Mouse (Mus musculus): ENCODE results near the gene Rbm38.
A peak's percentile ranks its signal among the peaks of the same experiment; 100 is the strongest.

Rbm38 gene

GRCm38 (mm10) chr2:173014741-173015287, 5.5 kb upstream of the Rbm38 start:
- peak in 1 of 2 experiments; percentile 15 for DNase-seq (ENCODE audit: low spot score in 2 of 2)

- peak in 1 of 2 experiments; percentile 48 for DNase-seq (ENCODE audit: low spot score in 2 of 2)
Observed at GRCm38 (mm10) chr2:173017940-173018339, 2.4 kb upstream of the Rbm38 start.

GRCm38 (mm10) chr2:173018618-173019017, 1.7 kb upstream of the Rbm38 start:
- peak; percentile 31 to 38 for DNase-seq (ENCODE audit: low spot score in 2 of 2)

GRCm38 (mm10) chr2:173019322-173019721, 976 bp upstream of the Rbm38 start:
- DNase-seq (ENCODE audit: low spot score in 2 of 2), result peak in 1 of 2 experiments; percentile 48

- DNase-seq (ENCODE audit: low spot score in 2 of 2), result peak; percentile 92 to 97
Observed at GRCm38 (mm10) chr2:173019790-173020189, 508 bp upstream of the Rbm38 start.

- peak; percentile 98 for DNase-seq (ENCODE audit: low spot score in 2 of 2)
Observed at GRCm38 (mm10) chr2:173021633-173022055, 1.3 kb downstream of the Rbm38 start.

GRCm38 (mm10) chr2:173022056-173022681, 1.9 kb downstream of the Rbm38 start:
- peak; percentile 74 to 75 for DNase-seq (ENCODE audit: low spot score in 2 of 2)

DNA sequence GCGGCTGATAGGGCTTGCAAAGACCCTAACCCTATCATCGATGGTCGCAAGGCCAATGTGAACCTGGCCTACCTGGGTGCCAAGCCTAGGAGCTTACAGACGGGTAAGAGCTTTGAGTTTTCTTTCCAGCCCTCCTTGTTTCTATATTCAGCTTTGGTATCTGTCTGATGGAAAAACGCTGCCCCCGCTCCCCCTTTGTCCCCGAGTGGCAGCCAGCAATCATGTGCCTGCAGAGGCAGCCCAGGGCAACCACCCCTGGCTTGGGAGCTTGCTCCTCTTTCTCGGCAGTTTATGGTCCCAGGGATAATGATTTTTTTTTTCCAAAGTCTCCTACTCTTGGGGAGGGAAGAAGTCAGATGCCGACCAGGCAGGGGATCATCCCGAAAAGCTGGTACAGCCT, 2.5 kb downstream of the Rbm38 start:
- peak; percentile 41 to 43 for DNase-seq (ENCODE audit: low spot score in 2 of 2)

DNA sequence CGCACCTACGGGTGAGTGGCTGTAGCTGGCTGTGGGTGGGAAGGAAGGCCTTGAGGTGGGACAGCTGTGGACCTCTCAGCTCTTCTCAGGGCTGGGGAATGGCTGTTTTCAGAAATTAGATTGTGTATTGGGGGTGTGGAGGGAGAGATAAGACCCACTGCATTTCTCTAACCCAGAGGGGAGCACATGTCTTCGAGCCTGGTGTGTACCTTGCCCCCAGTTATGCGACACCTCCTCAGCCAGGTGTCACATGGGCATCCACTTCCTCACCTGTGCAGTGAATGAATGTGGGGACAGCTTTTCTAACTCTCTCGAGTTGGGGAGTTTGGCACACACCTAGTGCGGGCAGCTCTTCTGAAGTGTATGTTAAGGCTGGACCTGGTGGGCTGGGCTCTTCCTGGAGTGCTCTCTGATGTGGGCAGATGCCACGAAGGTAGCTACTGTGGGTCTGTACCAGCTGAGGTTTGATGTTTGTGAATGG, 3.1 kb downstream of the Rbm38 start:
- DNase-seq (ENCODE audit: low spot score in 2 of 2), result peak; percentile 52 to 56

DNA sequence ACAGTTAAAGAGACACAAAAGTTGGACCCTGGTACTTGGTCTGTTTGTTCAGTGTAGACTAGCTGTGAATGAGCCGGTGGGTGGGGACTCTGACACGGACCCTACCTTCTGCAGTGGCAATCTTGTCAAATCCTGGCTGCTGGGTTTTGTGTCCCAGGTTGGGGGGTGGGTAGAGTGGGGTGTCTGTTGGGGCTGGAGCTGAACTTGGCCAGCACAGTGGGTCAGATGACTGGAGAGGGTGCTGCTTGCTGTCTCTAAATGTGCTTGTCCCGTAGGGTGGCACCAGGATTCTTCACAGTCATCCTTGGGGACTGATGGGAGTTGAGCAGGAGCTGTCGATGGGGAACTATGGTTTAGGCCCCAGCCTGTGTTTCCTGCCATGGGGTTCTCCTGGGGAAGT, 3.7 kb downstream of the Rbm38 start:
- peak; percentile 24 to 46 for DNase-seq (ENCODE audit: low spot score in 2 of 2)

DNA sequence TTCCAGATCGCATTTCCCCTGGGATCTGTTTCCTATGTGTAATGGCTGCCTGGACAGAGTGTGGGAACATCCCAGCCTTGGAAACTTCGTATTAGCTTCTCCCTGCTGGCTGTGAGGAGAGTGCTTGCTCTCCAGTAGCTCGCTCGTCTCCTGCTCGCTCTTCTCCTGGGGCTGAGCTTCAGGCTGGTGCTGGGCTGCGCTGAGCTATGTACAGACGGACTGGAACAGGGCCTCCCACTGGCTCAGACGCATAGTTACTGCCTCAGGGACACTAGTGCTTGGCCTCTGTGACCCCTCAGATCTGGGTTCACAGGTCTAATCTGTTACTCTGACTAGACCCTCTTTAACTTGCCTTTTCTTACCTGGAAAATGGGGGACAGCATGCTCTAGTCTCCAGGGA, 4.1 kb downstream of the Rbm38 start:
- DNase-seq (ENCODE audit: low spot score in 2 of 2), result peak; percentile 21 to 30

DNA sequence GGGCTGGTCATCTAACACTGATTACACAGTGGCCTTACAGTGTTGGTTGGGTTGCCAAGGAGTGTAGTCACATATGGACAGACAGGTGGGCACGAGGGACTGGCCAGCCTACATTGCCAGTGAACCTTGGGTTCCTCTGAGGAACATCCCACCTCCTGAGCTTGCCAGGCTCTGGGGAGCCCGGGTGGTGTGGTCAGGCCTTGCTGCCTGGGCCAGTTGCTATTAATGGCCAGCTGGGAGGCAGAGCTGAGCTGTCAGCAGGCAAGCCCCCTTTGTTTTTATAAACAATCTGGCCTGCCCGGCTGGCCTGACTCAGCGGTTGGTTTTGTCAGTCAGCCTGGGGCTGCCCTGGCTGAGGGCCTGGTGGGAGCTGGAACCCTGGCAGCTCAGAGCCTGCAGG, 4.6 kb downstream of the Rbm38 start:
- DNase-seq (ENCODE audit: low spot score in 2 of 2), result peak; percentile 22 to 29

GRCm38 (mm10) chr2:173026286-173026685, 6.0 kb downstream of the Rbm38 start:
- peak; percentile 54 to 55 for DNase-seq (ENCODE audit: low spot score in 2 of 2)

DNA sequence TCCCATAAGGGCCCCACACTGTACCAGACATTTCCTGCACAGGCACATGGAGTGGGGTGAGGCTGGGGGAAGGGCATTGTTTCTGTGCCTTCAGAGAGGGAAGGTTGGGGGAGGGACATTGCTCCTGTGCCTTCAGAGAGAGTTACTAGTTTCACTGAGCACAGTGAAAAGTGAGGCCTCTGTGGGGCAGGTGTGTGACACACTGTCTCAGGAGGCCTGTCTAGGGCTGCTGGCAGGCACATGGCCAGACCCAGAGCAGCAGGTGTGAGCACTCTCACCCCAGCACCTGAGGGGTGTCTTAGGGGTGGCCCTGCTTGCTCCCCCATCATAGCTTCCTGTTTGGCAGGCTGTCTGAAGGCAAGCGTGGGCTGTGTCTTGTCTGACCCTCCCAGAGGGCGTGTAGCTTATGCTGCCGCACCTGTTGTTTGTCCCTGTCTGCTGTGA, 6.4 kb downstream of the Rbm38 start:
- peak in 1 of 2 experiments; percentile 75 for DNase-seq (ENCODE audit: low spot score in 2 of 2)

- peak in 1 of 2 experiments; percentile 42 for DNase-seq (ENCODE audit: low spot score in 2 of 2)
Observed at GRCm38 (mm10) chr2:173027169-173027823, 7.0 kb downstream of the Rbm38 start.

DNA sequence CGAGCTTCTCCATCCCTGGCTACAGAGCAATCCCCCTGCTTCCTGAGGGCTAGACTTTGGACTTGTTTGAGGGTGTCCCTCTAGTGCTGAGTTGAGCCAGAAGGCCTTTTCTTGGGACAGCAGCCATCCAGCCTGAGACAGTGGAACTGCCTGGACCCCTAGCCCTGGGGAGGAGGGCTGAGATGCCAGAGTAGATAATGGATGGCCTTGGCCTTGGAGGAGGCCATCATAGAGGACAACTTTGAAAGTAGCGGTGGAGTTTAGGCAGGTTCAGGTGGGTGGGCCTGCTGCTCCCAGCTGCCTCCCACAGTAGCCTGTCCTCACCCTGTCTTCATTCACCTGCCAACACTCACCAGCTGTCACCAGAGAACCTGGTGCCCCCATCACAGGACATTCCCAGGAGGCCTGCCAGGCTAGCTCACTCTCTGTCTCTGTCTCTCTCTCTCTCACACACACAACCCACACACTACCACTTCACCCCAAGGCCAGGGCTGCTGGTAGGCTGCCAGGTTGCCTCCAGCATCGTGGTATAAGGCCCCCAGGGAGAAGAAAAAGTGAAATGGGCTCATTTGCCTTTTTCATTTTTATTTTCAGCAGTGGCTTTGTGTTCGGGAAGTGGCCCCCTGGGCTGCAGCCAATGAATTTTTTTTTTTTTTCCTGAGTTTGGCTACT, 7.7 kb downstream of the Rbm38 start:
- peak; percentile 27 to 58 for DNase-seq (ENCODE audit: low spot score in 2 of 2)

DNA sequence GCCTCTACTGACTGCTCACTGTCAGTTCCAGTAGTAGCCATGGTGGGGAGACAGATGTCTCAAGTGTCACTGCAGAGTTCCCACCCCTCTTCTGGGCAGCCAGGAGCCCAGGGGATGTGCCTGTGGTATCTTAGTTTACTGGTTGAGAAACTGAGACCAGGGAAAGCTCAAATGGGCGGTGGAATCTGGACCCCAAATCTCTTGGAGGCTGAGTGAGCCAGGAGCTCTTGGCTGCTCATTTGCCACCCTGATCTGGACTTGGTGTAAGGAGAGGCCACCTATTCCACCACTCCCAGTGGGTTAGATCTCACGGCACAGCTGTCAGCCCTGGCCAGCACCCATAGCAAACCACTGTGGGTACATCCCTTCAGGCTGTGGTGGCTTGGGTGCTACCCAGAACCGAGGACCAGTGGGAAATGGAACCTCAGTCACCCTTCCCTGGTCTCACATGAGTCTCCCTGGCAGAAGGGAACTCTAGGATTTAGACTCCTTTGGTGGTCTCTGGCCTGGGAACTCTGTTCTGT, 8.3 kb downstream of the Rbm38 start:
- peak in 1 of 2 experiments; percentile 37 for DNase-seq (ENCODE audit: low spot score in 2 of 2)

DNA sequence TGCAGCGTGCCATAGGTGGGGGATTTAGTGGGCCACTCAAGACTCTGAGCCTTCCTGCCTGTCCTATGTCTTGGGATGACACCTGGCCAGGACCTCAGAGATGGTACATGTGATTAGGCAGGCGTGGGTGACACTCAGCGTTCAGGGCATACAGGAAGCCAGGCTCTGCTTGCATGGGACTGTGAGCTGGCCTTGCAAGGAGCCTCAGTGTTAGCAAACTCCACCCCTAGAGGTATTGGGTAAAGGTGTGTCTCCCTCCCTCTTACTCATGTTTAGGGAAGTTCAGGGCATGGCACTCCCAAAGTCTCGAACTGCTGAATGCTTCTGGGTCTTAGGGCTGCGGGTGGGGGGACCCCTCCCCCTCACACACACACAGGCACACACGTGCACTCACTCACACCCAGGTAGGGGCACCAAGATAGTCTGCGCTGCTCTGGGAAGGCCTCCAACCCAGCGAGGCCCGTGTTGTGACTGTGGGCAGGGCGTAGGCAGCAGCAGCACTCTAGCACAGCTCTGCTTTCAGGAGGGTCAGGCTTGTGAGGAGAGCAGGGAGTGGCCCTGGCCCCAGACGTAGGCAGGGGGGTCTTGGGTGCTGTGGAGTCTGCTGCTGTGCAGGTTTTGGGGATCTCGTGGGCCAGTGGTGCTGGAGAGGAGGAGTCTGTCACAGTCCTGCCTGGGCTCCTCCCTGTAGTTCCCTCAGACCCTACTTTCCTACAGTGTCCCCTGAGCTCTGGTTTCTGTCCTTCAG, 10.5 kb downstream of the Rbm38 start:
- peak; percentile 28 to 39 for DNase-seq (ENCODE audit: low spot score in 2 of 2)

GRCm38 (mm10) chr2:173033531-173033930, 13.2 kb downstream of the Rbm38 start:
- DNase-seq (ENCODE audit: low spot score in 2 of 2), result peak; percentile 57 to 70

- peak; percentile 80 to 82 for DNase-seq (ENCODE audit: low spot score in 2 of 2)
Observed at GRCm38 (mm10) chr2:173034998-173035397, 14.7 kb downstream of the Rbm38 start.

- peak; percentile 56 to 61 for DNase-seq (ENCODE audit: low spot score in 2 of 2)
Observed at GRCm38 (mm10) chr2:173035653-173036052, 15.4 kb downstream of the Rbm38 start.
